Mouse (Mus musculus): ENCODE results near the gene Ppa1. TPM values are rescaled to one million over a fixed set of nuclear protein-coding genes. Genes with fewer than 3 reads are reported as not detected.
A peak's percentile ranks its signal among the peaks of the same experiment; 100 is the strongest.
"Not testable (repeated sequence)": the region's sequence is repeated elsewhere in the genome, so short reads cannot be mapped to it uniquely, and the experiment has no call there.

Gene Ppa1
- total RNA-seq (2022), result 100 to 1,000 TPM in 3 of 4 experiments, 10 to 100 TPM in 1; 98.3 to 113 (median 102) TPM

GRCm38 (mm10) chr10:61647790-61648736 is at the start of gene Ppa1:
Gene Ppa1 (plus strand): TSS chr10:61648552.
- peak; percentile 64 to 82 for DNase-seq (ENCODE audit: low spot score in 2 of 2)

DNA sequence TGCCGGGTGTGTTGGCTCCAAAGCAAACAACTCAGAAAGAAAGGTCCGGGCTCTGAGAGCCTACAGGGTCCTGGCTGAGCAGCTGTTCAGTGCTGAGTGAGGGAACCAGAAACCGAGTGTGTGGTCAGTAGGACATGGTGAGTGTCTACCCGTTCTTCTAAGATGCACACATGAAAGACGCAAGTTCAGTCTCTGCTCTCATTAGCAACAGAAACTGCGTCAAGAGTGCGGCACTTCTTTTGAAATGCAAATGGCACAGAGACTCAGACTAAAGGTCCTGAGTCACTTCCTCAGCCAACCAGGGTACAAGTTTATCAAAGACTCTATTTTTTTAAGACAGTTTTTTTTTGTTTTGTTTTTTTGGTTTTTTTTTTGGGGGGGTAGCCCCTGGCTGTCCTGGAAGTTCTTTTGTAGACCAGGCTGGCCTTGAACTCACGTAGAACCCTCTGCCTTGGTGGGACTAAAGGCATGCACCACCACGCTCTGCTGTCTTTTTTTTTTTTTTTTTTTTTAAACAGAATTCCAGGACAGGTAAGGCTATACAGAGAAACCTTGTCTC is 48.7 kb upstream of the Ppa1 start:
- DNase-seq (ENCODE audit: low spot score in 2 of 2), result no peak

- peak in 1 of 2 experiments; percentile 38 for DNase-seq (ENCODE audit: low spot score in 2 of 2)
Observed at GRCm38 (mm10) chr10:61602283-61603033, 45.9 kb upstream of the Ppa1 start.

- no peak for DNase-seq (ENCODE audit: low spot score in 2 of 2)
Observed at GRCm38 (mm10) chr10:61604376-61605065, 43.8 kb upstream of the Ppa1 start.

DNA sequence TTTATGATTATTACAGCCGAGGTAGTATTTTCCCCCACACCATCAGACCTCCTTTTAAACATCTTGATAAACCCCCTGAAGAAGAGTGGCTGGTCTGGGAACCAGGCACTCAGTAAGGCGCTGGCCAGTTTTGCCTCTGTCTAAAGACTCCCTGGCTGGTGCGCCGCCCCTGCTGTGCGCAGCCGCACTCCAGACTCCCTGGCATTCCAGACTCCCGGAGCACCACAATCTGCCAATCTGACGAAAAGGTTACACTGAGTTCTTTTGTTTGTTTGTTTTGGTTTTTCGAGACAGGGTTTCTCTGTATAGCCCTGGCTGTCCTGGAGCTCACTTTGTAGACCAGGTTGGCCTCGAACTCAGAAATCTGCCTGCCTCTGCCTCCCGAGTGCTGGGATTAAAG is 43.0 kb upstream of the Ppa1 start:
- DNase-seq (ENCODE audit: low spot score in 2 of 2), result not testable (repeated sequence)

DNA sequence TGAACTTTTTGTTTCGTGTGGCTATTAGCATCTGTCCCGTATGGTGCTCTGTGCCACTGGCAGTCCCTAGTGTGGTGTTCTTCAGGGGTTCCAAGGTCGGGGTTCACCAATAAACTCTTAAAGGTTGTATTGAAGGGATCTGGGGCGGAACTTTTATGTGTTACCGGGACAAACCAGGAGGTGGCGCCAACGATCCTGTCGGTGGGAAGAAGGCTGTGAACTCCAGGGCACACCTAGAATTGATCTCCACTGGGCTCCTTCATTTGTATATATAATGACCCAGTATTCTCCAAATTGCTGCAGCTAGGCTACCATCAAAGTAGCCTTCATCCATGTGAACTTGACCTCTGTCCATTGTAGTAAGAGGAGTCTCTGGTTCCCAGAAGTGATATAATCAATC is 42.5 kb upstream of the Ppa1 start:
- peak in 1 of 2 experiments; percentile 43 for DNase-seq (ENCODE audit: low spot score in 2 of 2)

DNA sequence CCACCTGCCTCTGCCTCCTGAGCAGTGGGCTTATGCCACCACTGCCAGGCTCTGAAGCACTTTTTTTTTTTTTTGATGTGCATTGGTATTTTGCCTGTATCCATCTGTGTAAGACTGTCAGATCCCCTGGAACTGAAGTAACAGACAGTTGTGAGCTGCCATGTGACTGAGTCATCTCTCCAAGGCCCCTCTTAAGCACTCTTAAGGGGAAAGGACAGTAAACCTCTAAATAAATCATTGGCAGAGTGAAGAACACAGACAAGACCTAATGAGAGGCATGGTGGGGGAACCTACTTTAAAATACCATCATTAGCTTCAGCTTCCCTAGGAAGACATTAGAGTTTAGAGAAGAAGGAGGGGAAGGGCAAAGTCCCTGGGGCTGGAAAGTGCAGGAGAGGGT is 40.1 kb upstream of the Ppa1 start:
- no peak for DNase-seq (ENCODE audit: low spot score in 2 of 2)

GRCm38 (mm10) chr10:61610650-61611235 is 37.6 kb upstream of the Ppa1 start:
- no peak for DNase-seq (ENCODE audit: low spot score in 2 of 2)

DNA sequence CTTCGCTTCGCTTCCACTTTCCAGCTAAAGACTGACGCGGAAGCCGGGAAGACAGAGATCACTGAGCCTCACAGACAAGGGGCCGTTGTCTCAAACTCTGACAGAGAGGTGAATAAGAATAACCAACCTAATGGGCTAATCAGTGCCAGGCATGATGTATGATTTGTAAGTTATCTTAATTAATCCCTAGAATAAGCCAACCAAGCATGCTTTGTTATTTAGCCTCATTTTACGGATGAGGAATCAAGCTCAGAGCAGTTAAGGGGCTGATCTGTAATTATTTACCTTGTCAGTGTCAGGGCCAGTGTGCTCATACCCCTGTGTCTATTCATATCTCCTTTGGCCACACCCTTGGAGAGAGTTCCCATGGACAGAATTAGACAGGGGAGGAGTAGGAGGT is 34.0 kb upstream of the Ppa1 start:
- no peak for DNase-seq (ENCODE audit: low spot score in 2 of 2)

DNA sequence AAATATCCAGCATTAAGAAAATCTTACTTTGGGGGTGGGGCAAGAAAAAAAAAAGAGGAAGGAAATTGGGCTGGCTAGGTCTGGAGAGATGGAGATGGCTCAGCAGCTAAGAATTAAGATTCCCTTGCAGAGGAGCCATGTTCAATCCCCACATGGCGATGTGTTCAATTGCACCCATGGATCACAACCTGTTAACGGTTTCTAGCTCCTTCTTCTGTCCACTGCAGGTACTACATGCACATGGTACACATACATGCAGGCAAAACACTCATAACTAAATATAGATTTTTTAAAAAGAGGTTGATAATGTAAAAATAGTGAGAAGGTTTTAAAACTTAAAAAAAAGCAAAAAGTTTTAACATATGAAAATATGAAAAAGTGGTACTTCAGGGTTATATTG is 29.8 kb upstream of the Ppa1 start:
- DNase-seq (ENCODE audit: low spot score in 2 of 2), result no peak

- DNase-seq (ENCODE audit: low spot score in 2 of 2), result no peak
Observed at GRCm38 (mm10) chr10:61621681-61622080, 26.7 kb upstream of the Ppa1 start.

DNA sequence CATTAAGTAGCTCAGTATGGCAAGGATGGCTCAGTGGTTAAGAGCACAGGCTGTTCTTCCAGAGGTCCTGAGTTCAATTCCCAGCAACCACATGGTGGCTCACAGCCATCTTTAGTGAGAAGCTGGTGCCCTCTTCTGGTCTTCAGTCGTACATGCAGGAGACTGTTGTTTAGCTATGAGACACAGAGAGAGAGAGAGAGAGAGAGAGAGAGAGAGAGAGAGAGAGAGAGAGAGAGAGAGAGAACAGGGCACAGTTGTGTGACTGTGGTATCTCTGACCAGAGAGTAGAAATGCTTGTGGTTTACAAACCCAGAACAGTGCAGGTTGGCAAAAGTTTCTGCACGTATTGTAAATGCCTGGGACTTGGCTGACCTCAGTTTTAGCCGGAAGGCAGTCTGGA is 24.5 kb upstream of the Ppa1 start:
- not testable (repeated sequence) for DNase-seq (ENCODE audit: low spot score in 2 of 2)

DNA sequence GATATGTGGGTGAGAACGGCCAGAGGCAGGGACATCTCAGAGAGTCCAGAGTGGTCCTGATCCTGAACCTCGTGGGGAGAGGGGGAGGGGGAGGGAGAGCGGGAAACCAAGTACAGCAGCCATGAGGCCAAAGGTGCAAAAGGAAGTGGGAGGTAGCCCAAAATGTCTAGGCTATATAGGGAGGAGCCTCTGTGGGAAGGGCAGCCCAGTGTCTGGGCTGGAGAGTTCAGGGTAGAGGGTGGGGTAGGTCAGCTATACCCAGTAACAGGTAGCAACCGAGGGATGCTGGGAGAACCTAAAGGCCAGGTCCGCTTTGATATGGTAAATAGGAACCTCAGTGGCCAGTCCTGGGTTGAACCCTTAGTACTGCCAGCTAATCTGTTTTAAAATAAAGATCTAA is 23.6 kb upstream of the Ppa1 start:
- DNase-seq (ENCODE audit: low spot score in 2 of 2), result no peak

- peak in 1 of 2 experiments; percentile 18 for DNase-seq (ENCODE audit: low spot score in 2 of 2)
Observed at GRCm38 (mm10) chr10:61625381-61626257, 22.7 kb upstream of the Ppa1 start.

DNA sequence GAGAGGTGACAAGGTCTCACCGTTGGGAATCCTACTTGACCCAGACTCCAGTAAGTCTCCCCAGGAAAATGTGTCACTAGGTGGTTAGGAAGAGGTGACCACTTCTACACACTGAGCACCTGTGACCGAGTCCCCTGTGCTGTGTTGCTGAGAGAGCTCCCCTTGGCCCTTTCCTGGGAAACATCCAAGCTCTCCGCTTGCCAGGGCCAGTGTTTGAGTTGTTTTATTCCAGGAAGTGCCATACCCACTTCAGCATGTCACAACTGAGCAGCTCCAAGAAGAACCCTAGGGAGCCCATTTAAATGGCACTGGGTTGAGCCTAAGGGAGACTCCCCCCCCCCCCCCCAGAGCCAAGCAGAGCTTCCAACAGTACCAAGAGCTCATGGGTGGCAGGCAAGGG is 21.8 kb upstream of the Ppa1 start:
- no peak for DNase-seq (ENCODE audit: low spot score in 2 of 2)

GRCm38 (mm10) chr10:61627195-61627937 is 21.0 kb upstream of the Ppa1 start:
- no peak for DNase-seq (ENCODE audit: low spot score in 2 of 2)

DNA sequence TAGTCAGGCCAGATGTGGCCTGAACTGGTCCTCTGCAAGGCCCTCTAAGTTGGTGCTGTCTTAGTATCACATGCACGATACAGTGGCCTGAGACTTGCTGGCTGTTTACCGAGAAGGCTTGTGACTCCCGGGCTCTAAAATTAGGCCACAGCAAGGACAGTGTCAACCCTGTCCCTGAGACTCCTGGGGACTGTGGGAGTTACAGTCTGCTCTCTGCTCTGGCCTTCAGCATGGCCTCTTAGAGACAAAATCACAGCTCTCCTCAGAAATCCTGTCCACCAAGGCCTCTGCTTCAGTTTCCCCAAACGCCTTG is 20.5 kb upstream of the Ppa1 start:
- DNase-seq (ENCODE audit: low spot score in 2 of 2), result no peak

DNA sequence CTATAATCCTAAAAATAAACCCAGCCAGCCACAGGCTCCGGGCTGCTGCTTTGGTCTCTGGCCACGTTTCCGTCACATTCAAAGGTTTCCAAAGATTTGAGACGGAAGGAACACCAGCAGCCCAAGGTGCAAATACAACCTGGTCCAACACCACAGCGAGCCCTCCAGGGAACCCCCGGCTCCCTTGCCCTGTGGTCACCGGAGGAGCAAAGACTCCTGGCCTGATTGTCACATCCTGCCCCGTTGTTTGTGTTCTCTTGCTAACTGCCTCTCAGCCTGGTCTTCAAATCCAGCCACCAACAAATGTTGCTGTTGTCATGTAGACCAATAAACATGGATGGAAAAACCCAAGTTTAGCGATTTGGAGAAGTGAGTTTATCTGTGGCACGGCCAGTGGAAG is 15.9 kb upstream of the Ppa1 start:
- DNase-seq (ENCODE audit: low spot score in 2 of 2), result no peak

GRCm38 (mm10) chr10:61637055-61637454 is 11.3 kb upstream of the Ppa1 start:
- DNase-seq (ENCODE audit: low spot score in 2 of 2), result no peak

DNA sequence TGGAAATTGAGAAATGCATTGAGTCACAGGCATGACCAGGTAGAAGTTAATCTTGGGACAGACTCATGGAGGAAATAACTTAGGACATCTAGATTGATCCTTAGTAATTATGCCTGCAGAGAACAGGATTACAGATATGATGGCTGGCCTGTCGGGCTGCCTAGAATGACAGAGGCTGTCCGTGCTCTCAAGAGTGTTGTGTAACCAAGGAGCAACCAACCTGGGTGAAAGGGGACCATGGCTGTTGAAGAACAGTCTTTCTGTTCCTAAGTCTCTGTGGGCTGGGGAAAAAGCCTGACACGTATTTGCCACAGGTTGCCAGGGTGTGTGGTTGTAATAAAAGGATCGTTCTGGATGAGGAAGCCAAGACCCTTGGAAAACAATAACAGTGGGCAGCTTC is 8.0 kb upstream of the Ppa1 start:
- DNase-seq (ENCODE audit: low spot score in 2 of 2), result no peak

Measured in layer of hippocampus, adult 8-10 months (tissue).